Mouse (Mus musculus): ENCODE measurements around the gene Dnase1l3.

Gene Dnase1l3

DNA sequence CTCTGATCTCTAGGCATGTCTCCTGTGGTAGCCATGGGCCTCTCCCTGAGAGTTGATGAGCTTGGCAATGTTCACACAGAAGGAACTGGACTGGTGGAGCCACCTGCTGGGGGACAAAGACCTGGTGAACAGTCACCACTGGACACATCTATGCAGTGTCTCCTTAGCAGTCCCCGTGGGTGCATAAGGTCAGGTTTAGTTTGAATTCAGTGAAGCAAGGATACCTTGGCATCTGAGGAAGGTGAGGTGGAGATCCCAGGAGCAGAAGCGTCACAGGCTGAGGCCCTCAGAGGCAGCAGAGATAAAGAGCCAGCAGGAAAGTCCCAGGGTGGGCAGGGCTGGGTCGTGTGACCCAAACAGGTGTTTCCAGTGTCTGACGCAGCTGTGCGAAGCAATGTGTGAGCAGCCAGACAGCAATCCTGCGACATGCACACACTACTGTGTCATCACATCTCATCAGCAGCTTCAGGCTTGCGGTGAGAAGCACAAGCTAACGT lies at the start of gene Dnase1l3:
Gene Dnase1l3, minus strand, starts transcription at position 303 of the 497 bp plus-strand sequence.
- DNase-seq (ENCODE audit: low spot score), result peak; percentile 26

DNA sequence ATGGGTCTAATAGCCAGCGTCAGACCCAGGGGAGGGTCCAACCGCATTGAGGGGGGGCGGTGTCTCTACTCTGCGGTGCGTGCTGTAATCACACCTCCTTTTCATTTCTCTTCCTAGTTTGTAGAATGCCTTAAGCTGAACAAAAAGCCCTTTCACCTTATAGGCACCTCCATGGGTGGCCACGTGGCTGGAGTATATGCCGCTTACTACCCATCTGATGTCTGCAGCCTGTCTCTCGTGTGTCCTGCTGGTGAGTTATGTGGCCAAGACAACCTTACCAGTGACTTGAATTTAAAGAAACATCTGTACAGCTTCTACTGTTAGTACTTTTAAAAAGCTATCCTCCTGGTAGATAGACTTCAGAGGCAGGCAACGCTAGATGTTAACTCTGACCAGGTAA lies 48.2 kb upstream of the Dnase1l3 start:
- DNase-seq (ENCODE audit: low spot score), result no peak

DNA sequence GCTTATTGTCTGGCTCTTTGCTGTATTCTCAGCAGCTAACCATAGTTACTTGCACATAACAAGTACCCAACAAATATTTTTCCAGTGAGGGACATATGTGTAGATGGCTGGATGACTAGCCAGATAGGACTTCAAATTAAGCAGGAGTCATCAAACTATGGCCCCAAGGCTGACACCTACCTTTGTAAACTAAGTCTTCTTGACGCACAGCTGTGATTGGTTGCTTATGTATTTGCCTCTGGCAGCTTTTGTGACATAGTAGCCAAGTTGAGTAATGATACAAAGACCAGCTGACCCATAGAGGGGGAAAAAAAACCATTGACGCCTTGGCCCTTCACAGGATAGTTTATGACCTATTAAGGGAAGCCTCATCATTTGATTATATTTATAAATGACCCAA lies 47.7 kb upstream of the Dnase1l3 start:
- no peak for DNase-seq (ENCODE audit: low spot score)

DNA sequence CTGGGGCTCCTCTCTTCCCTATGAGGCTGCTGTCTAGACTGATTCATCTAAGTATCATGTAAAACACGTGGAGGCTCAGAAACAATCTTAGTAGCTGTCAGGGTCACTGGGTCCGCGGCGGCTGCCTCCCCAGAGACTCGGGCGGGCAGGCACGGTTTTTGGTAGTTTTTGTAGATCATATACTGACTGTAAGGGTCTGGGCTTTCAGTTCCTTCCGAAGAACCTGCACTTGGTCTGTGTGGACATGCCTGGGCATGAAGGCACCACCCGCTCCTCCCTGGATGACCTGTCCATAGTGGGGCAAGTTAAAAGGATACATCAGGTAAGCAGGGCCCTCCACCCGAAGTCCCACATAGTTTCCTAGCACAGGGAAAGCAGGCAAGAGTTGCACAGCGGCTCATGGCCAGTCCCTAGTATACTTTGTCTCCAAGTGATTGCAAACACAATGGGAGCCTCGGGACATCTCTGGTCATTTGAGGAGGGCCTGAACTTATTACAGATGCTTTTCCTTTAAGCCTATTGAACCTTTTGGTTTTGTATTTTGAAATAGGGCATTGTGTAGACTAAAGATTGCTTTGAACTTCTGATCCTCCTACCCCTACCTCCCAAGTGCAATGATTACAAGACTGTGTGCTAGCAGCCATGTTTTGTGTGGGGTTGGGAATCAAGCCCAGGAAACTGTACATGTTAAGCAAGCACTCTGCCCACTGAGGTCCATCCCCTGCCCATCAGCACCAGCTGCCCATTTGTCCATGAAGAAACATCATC lies 46.7 kb upstream of the Dnase1l3 start:
- no peak for DNase-seq (ENCODE audit: low spot score)

DNA sequence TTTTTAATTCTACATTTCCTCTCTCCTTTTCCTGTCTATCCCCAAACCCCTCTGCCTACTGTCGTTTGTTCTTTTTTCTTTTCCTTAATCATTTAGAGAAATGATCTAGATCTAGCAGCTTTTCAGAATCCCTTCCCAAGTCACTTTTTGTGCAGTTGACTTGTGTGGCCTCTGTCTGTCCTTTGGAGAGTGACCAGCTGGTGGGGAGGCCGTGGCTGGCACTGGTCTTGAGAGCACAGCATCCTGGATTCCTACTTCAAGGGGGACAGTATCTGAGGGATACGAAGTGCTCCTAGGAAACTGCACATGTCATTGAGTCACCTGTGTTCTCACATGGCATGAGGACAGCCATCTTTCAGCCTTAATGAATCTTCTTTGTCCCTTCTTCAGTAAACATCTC lies 45.8 kb upstream of the Dnase1l3 start:
- DNase-seq (ENCODE audit: low spot score), result no peak

DNA sequence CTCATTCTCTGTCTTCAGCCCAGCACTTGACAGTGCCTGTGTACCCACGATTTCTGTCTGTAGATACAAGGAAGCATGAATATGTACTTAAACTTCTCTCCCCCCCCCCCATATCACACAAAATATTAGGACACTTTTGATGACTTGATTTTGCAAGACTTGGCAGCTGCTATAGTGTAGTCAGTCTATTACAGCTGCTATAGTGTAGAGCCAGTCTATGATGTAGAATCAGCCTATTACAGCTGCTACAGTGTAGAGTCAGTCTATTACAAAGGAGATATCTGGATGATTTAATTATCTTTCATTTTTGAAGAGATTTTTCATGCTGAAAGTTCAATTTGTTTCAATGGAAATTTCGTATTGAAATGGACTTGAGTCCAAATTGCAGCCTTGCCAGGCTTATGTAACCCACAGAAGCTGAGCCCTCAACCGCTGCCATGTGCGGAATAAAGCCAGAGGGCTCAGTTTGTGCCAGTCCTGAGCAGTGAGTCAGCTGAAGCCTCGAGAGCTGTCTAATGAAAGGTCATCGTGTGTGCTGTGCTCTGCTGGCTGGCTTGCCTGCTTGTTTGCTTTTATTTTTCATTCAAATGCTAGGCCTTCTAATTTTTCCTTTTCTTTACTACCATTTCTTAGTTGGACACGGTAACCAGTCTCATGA lies 44.5 kb upstream of the Dnase1l3 start:
- DNase-seq (ENCODE audit: low spot score), result no peak

DNA sequence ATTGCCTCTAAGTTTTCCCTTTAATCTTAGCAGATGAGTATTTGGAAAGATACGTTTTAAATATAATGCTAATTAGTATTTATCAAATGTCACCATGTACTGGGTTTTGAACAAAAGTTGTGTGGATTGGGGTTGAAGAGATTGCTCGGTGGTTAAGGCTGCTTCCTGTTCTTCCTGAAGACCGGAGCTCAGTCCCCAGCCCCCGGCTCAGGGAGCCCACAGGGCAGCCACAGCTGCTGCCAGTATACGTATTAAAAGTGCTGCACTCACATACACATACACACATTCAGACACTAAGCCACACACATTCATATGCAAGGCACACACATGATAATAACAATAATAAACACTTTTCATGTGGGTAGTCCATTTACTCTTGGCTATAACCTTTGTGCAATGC lies 43.8 kb upstream of the Dnase1l3 start:
- no peak for DNase-seq (ENCODE audit: low spot score)

DNA sequence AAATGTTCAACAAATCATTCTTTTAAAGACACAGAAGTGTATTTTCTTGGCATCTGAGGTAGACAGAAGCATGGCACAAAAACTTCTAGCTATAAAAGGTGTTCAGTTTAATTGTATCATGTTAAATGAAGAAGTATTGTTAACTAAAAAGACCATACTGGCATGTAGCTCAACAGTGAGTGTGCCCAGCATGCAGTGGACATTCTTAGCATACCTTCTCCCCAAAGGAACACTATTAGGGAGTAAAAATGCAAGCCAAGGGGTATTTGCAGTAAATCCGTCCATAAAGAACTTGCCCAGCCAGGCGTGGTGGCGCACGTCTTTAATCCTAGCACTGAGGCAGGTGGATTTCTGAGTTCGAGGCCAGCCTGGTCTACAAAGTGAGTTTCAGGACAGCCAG lies 42.0 kb upstream of the Dnase1l3 start:
- DNase-seq (ENCODE audit: low spot score), result no peak

DNA sequence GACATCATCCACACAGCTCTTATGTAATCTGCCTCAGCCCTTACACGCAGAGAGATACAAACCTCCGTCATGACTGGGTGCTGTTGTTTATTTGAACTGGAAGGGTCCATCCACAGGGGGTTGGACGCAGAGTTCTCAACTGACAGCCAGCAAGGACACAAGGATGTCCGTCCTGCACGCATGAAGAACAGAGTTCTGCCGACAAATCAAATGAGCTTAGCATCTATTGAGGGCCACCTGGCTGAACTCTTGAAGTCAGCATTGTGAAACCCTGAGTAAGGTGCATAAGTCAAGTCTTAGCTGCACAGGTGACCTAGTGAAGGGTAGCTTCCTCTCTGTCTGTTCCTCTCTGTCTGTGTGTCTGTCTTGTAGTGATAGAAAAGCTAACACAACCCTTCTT lies 41.6 kb upstream of the Dnase1l3 start:
- no peak for DNase-seq (ENCODE audit: low spot score)

DNA sequence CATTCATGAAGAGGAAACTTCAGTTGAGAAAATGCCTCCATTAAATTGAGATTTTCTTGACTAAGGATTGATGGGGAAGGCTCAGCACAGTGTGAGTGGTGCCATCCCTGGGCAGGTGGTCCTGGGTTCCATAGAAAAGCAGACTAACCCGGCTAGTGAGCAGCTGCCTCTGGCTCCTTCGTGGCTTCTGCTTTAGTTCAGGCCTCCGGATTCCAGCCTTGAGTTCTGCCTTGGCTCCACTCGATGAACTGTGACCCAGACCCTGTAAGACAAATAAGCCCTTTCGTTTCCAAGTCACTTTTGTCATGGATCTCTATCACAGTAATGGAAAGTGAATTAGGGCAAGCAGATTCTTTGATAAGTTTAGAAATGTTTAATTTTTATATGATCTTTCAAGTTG lies 40.2 kb upstream of the Dnase1l3 start:
- no peak for DNase-seq (ENCODE audit: low spot score)

DNA sequence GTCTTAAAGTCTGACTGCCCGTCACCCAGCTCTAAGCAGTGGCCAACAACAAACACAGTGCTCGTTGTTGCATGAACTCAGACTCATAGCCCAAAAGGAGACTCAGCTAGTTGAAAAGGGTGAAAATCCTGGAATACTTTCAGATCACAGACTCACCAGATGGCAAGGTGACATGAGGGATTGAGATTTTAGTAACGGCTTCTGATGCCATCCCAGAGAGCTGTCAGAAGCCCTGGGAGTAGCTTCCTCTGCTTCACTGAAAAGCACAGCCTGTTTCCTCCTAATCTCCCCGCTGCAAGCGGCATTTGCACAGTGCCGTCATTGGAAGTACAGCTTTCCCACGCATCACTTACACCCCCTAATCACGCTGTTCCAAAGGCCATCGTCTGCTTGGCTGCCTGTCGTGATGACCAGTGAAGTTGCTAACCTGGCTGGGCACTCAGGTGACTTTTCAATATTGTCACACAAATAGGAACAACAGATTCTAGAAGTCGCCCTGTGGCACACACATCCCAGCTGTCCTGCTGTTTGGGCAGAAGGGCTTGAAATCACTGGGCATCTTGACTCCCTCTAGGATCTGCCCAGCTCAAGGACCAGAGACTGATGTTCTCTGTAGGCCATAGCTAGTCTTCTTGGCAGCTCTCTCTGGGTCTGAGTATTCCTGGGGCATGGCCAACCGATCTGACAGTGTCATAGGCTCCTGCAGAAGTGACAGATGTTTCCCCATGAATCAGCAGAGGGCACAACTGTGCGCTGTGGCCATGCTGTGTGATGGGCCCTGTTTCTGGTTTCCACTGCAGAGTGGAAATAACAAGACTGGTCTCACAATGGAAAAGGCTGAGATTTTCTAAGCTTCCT lies 37.9 kb upstream of the Dnase1l3 start:
- no peak for DNase-seq (ENCODE audit: low spot score)

DNA sequence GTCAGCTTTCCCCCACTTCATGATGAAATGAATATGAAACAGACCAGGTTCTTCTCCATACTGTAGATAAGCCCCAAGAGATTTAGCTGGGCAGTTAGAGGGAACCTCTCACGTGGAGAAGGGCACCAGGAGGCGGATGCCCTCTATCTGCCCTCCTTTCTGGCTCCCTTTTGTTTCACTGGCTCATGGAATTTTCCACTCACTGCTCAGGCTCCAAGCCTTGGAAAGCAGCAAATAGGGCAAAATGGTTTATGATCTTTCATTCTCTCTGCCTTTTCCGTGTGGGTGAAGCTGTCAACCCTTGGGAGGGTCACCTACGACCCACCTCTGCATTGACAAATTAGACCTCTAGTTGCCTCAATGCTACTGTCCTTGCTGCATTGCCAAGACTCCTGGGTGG lies 36.2 kb upstream of the Dnase1l3 start:
- DNase-seq (ENCODE audit: low spot score), result no peak

DNA sequence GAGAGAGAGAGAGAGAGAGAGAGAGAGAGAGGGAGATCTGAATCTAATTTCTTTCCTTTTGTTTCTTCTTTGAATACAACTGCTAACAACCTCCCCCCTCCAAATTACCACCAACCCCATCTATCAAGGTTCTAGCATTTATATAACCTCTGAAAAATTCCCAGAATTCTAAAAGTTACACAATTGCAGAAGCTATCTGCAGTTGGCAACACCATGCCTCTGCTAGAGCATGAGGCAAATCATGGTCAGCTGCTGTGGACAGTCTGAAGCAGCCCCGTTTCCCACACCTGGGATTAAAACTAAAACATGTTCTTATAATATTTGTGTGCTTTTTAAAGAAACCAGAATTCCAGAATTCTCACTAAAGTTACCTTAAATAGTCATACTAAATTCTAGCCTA lies 35.4 kb upstream of the Dnase1l3 start:
- DNase-seq (ENCODE audit: low spot score), result no peak

DNA sequence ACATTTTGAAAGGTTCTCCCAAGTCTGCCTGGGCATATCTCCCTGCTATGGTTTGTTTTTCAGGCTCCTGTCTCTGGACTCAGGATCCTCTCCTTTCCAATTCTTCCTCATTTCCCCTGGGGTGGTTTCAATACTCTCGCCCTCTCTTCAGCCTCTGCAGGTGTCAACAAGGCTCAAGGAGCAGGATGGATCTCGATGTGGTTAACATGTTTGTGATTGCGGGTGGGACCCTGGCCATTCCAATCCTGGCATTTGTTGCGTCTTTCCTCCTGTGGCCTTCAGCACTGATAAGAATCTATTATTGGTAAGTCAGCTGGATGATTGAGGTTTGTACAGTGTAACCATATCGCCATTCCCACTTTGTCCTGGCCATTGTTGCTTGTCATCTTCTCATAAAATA lies 33.7 kb upstream of the Dnase1l3 start:
- DNase-seq (ENCODE audit: low spot score), result no peak

DNA sequence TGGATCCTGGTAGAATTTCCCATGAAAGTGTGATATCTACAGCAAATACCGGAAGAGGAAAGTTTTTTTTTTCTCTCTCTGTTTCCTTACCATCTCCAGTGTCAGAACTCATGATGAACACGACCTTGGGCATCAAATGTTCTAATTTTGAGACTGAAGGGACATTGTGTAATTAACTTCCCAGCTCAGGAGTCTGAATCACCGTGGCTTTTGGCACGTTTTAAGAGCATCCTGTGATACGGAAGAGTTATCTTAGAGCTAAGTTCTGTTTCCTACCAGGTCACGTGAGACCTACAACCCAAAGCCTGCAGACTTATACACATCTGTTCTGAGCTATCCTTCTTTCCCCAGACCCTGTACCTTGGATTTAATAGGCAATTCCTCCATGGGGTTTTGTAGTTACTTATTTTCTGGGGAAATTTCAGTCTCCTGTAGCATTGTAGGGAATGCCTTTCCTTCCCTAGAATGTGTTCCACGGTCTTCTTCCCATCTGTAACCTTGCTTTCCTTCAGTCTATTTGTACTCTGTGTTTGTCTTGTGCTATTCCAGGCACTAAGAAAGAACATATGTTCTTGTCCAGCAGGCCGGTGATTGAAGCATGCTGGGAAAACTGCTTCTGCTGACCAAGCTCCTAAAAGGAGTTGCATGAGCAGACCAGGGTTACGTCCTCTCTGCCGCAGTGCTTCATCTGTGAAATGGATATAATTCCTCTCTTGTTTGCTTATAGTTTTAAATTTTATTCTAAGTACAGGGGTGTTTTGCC lies 32.6 kb upstream of the Dnase1l3 start:
- DNase-seq (ENCODE audit: low spot score), result no peak

DNA sequence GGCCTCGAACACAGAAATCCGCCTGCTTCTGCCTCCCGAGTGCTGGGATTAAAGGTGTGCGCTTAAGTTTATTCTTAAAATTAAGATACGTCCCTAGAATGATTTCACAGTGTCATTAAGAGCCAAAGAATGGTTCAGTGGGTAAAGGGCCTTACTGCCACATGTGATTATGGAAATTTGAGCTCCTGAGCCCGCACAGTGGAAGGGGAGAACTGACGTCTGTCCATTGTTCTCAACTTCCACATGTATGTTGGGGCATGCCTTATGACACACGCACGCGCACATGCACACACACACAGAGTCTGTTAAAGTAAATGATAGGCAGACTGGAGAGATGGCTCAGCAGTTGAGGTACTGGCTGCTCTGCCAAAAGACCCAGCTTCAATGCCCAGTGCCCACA lies 30.6 kb upstream of the Dnase1l3 start:
- DNase-seq (ENCODE audit: low spot score), result no peak

DNA sequence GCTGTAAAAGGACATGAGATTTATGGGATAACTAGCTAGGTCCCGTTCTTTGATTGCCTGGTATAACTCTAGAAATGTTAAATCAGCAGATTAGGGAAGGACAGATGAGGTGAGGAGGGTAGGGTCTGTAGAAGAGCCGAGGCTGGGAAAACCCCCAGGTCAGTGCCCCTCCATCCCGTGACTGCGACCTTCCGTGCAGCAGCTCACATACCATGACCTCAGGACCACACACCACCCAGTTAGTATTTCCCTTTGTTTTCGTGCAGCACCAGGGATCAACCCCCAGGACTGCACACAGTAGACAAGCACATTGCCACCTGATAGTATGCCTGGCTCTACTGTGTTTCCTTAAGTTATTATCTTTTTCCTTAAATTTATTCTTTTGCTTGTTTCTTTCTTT lies 30.1 kb upstream of the Dnase1l3 start:
- DNase-seq (ENCODE audit: low spot score), result no peak

DNA sequence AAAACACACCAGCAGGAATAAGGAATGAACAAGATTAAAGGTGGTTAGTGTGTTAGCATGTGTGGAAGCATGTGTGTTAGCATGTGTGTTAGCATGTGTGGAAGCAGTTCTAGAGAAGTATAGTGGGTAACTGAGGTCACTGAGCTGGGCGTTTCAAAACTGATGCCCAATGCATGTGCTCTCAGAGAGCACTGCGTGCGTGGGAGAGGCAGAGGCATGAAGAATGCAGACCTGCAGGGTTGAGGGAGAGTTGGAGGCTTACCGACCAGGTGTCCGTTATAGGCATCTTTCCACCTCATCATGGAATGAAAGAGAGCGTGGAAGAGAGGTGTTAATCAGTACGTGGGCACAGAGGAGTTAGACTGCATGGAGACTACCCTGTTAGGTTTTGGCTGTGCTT lies 26.2 kb upstream of the Dnase1l3 start:
- DNase-seq (ENCODE audit: low spot score), result no peak

DNA sequence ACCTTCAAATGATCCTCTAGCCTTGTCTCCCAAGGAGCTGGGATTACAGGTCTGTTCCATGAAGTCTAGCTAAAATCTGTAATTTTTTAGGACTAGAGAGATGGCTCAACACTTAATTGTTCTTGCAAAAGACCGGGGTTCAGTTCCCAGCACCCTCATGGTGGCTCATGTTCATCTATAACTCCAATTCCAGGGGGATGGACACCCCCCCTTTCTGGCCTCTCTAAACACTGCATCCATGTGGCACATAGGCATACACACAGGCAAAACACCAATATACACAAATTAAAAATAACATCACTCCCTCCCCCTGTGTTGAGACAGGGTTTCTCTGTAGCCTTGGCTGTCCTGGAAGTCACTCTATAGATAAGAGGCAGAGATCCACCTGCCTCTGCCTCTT lies 25.6 kb upstream of the Dnase1l3 start:
- no peak for DNase-seq (ENCODE audit: low spot score)

DNA sequence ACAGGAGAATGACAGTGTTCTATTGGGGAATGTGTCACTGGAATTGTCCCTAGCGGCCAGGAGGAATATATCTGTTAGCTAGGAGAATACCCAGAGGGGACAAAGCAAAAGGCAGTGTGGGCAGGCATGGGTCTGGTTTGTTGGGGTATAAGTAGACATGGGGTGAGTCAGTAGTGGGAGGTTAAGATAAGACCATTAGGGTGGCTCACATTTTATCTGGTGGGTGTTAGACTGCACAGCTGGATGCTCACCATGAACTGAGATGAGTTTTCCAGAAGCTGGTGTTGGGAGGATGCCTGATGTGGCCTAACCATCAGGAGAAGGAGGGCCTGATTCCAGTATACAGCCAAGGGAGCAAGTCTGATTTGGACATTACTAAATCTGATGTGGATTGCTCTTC lies 22.6 kb upstream of the Dnase1l3 start:
- DNase-seq (ENCODE audit: low spot score), result no peak

DNA sequence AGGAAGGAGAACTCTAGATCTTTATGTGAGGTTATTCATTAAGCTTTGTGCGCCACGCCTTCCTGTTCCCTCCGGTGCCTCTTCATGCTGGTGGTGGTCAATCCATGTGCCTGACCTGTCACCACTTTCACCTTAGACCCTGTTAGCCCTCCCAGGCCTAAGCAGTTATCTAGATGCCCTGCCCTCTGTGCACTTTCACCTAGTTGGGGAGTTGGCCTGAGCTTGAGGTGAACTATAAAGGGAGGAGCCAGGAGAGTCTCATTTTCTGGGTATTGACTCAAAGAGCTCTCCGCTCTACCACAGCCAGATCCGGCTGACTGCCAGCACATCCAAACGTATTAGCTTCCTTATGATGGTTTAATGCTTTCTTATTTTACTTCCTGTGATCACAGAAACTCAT lies 21.9 kb upstream of the Dnase1l3 start:
- no peak for DNase-seq (ENCODE audit: low spot score)

DNA sequence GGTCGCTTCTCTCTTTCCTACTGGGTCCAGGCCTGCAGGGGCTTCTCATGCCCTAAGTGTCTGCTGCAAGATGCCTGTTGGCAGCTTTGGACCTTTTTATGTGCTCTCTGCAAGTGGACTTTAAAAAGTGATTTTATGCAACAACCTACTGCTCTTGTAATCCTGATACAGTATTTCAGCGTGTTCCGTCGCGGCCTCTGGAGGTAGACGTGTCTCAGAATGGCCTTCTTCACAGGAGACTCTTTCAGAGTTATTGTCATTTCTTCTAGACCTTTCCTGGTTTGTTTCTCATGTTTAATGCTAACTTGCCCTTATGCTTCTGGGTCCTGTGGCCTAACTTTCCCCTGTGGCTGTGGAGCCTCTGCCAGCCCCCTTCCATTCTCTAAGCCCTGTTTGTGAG lies 21.4 kb upstream of the Dnase1l3 start:
- DNase-seq (ENCODE audit: low spot score), result no peak

Data from embryo, embryonic 10 days (tissue).